Mouse (Mus musculus) spleen, postnatal 0 days (tissue): Measurements from ENCODE around the gene Nkg7. TPM values are rescaled to one million over a fixed set of nuclear protein-coding genes. Genes with fewer than 3 reads are reported as not detected.

Experiments
- polyA plus RNA-seq: library from polyadenylated mRNA; unstranded; fragments of >200 nt; fragmentation: Nextera tagmentation; extraction: Ambion mirVana; gene quantifications from 2 replicates; pipeline ENCODE4 v1.2.1, GENCODE M21; 2015

Gene Nkg7
- polyA plus RNA-seq: 33.2 and 49.1 TPM in 2 replicates

DNA sequence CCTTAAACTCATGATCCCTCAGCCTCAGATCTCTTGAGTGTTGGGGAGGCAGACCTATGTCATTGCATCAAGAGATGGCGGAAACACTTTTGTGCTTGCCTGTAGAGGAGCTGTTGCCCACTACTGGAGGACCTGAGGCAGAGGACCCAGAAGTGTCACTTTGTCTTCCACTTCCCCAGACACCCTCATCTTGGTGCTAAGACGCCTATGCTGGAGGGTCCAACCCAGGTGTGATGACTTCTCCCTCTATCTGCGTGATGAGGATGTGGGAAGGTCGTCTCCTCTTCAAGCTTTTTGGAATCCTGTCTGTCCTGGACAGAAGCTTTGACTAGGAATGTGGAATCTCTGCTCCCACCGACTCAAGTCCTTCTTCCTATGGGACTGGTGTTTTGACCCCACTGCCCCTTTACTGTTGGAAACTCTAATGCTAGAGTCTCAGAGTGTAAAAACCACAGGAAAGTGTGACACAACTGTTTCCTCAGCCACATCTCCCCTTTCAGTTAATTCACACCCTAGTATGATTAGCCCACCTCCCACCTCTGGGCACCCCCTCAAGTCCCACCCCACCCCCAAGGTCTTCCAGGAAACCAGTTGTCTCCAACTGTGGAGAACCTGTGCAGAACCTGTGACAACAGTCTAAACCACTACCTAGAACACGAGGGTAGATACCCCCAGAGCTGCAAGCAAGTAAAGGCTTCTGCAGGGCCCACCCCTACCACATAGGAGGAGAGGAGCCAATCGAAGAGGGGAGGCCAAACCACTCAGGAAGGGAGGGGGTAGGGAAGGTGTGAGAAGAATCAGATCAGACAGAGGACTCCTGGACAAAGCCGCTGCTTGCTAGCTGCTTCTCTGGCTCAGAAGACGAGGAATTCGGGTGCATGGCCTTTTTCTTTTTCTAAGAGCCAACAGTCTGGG, at the start of gene Nkg7:
Nkg7 (plus strand) TSS at position 733 of the 915 bp plus-strand sequence.

DNA sequence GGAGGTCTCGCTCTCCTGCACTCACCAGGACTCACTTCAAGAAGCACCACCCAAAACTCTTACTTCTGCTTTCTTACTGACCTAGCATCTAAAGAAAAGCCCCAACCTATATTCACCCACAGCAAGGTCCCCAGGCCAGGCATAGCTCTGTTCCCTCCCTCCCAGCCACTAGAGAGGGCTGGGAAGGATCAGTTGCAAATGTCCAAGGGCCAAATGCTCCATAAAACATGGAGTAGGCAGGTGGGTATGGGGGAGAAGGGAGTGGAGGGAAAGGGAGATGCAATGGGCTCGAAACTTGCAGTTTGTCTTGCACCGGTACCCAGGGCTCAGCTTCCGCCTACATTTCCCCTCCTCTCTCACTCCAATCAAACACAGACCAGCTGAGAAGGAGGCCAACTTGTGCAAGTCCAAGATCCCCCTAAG, 28.7 kb upstream of the Nkg7 start, which contains the start of gene Siglecg:
Siglecg (plus strand) TSS at position 74 of the 423 bp plus-strand sequence.

GRCm38 (mm10) chr7:43427406-43427805, 9.5 kb upstream of the Nkg7 start, which contains the start of gene Lim2:
Lim2 (plus strand) TSS chr7:43427670.

DNA sequence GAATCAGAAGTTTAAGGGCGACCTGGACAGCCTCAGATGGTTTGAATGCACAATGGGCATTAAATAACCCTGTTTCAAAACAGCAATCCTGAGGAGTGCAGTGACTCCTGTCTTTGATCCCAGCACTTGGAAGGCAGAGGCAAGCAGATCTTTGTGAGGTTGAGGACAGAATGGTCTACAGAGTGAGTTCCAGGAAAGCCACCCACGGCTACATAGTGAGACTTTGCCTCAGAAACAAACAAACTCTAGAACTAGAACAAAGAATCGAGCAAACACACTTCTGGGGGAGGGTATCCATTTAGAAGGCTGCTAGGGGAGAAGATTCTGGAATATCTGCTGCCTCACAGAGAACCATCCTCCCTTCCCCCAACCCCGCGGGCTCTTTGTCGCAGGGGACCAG, 3.6 kb downstream of the Nkg7 start, which contains the start of gene Cldnd2:
Cldnd2 (plus strand) TSS at position 301 of the 400 bp plus-strand sequence.

DNA sequence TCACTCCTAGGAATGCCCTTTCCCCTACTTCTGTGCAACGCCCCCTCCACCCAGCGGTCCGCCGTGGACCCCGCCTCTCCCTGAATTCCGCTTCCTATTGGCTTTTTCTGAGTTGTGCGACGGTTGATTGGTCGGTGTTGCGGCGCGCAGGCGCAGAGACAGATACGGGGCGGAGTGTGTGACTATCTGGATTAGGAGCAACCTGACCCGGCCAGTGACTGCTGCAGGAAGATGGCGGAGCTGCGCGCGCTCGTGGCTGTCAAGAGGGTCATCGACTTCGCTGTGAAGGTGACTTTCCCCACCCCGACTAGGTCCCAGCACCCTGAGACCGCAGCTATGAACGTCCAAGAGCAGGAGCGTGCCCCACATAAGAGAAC, 7.0 kb downstream of the Nkg7 start, which contains the start of the genes Etfb and Gm45233:
Etfb (plus strand) TSS at position 167 of the 377 bp plus-strand sequence.
Gm45233 (plus strand) TSS at position 212 of the 377 bp plus-strand sequence.

DNA sequence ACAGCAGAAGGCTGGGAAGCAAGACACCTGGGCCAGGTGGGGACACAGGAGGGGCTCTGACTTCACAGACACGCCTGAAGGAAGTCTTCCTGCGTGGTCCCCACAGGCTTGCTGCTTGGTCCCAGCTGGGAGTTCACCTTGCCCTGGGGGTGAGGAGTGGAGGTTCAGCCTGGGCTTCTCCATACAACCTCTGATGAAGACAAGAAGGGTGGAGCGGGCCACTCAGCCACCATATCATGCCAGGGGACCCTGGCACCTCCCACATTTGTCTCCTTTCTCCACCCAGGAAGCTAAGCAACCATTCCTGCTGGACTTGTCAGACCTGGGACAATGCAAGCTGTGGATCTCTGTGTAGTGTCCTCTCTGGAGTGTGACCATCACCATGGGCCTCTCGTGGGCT, 26.0 kb downstream of the Nkg7 start, which contains the start of gene Vsig10l:
Vsig10l (plus strand) TSS at position 301 of the 400 bp plus-strand sequence.

Other genes with a start within 250 kb of the Nkg7 start
- 5.0 and 5.7 TPM in 2 replicates for gene Zfp715, start 123.8 kb upstream of the Nkg7 start, polyA plus RNA-seq
- 1.6 and 1.7 TPM in 2 replicates for gene Siglecf, start 85.7 kb upstream of the Nkg7 start, polyA plus RNA-seq
- gene Siglecg, start 28.9 kb upstream of the Nkg7 start, polyA plus RNA-seq: 4.9 and 6.5 TPM in 2 replicates
- not detected in 2 replicates for gene Lim2, start 9.4 kb upstream of the Nkg7 start, polyA plus RNA-seq
- gene Cldnd2, start 3.7 kb downstream of the Nkg7 start, polyA plus RNA-seq: not detected in 2 replicates
- gene Etfb, start 7.0 kb downstream of the Nkg7 start, polyA plus RNA-seq: 261 and 295 TPM in 2 replicates
- not detected in 2 replicates for gene Gm45233, start 7.1 kb downstream of the Nkg7 start, polyA plus RNA-seq
- 3.4 and 5.6 TPM in 2 replicates for gene Vsig10l, start 26.1 kb downstream of the Nkg7 start, polyA plus RNA-seq
- not detected in 2 replicates for gene Iglon5, start 53.0 kb downstream of the Nkg7 start, polyA plus RNA-seq
- gene 4931406B18Rik, start 68.9 kb downstream of the Nkg7 start, polyA plus RNA-seq: not detected in 2 replicates
- gene Cd33, start 107.4 kb downstream of the Nkg7 start, polyA plus RNA-seq: 20.9 and 29.8 TPM in 2 replicates
- gene Zfp658, start 125.2 kb downstream of the Nkg7 start, polyA plus RNA-seq: 0.84 and 0.99 TPM in 2 replicates
- gene Zfp719, start 142.5 kb downstream of the Nkg7 start, polyA plus RNA-seq: 1.9 and 2.9 TPM in 2 replicates
- not detected in 2 replicates for gene Zfp819, start 170.1 kb downstream of the Nkg7 start, polyA plus RNA-seq
- 0.17 and 0.32 TPM in 2 replicates for gene Ceacam18, start 197.6 kb downstream of the Nkg7 start, polyA plus RNA-seq
- gene Siglece, start 223.1 kb downstream of the Nkg7 start, polyA plus RNA-seq: 11.6 and 13.4 TPM in 2 replicates
- 6.1 and 6.5 TPM in 2 replicates for gene Ctu1, start 234.9 kb downstream of the Nkg7 start, polyA plus RNA-seq